Mouse (Mus musculus): Measurements from ENCODE around the gene Olfr15.
"Not testable (repeated sequence)": the region's sequence is repeated elsewhere in the genome, so short reads cannot be mapped to it uniquely, and the experiment has no call there.

The Olfr15 gene

GRCm38 (mm10) chr16:3830588-3831109 is at the start of gene Olfr15:
Olfr15 (plus strand) TSS chr16:3830878.
- DNase-seq (ENCODE audit: extremely low read depth, low read depth): no peak

- DNase-seq (ENCODE audit: extremely low read depth, low read depth): no peak
Observed at GRCm38 (mm10) chr16:3781237-3781636, 49.4 kb upstream of the Olfr15 start.

- no peak for DNase-seq (ENCODE audit: extremely low read depth, low read depth)
Observed at GRCm38 (mm10) chr16:3788394-3788793, 42.3 kb upstream of the Olfr15 start.

GRCm38 (mm10) chr16:3808176-3808575 is 22.5 kb upstream of the Olfr15 start:
- DNase-seq (ENCODE audit: extremely low read depth, low read depth): no peak

DNA sequence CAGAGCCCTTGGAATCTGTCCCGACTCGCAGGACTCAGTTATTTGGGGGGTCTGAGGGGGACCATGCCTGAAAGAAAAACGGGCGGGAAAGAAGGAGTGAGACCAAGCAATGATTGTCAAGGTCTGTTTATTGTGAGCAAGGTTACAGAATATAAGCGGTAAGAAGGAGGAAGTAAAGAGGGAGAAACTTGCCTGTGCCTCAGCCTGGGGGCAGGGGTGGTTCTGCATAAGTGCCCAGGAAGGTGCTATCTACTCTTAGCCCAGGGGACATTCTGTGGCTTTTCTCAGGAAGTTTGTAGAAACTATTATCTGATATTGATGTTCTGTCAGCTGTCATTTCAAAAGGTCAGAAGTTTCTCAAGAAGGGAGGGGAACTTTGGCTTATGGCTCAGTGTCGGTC is 16.0 kb upstream of the Olfr15 start:
- DNase-seq (ENCODE audit: extremely low read depth, low read depth): peak; percentile 33

- no peak for DNase-seq (ENCODE audit: extremely low read depth, low read depth)
Observed at GRCm38 (mm10) chr16:3820202-3820601, 10.5 kb upstream of the Olfr15 start.

GRCm38 (mm10) chr16:3828021-3828420 is 2.7 kb upstream of the Olfr15 start:
- no peak for DNase-seq (ENCODE audit: extremely low read depth, low read depth)

DNA sequence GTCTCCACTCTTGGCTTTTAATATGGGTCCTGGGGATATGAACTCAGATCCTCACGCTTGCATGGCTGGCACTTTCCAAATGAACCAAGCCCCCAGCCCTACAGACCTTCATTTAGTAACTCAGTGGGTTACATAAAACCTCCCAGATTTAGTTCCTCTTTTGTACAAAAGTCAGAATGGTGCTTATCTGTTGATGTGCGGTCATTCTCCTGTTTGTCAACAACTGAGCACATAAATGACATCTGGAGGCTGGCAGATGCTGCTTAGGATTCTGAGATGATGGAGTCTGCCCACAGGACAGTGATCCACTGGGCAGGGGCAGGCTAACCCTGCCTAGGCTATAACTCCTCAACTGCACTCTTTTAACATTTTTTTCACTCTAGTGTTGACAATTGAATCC is 951 bp upstream of the Olfr15 start:
- DNase-seq (ENCODE audit: extremely low read depth, low read depth): peak; percentile 33

- DNase-seq (ENCODE audit: extremely low read depth, low read depth): no peak
Observed at GRCm38 (mm10) chr16:3835461-3835860, 4.8 kb downstream of the Olfr15 start.

DNA sequence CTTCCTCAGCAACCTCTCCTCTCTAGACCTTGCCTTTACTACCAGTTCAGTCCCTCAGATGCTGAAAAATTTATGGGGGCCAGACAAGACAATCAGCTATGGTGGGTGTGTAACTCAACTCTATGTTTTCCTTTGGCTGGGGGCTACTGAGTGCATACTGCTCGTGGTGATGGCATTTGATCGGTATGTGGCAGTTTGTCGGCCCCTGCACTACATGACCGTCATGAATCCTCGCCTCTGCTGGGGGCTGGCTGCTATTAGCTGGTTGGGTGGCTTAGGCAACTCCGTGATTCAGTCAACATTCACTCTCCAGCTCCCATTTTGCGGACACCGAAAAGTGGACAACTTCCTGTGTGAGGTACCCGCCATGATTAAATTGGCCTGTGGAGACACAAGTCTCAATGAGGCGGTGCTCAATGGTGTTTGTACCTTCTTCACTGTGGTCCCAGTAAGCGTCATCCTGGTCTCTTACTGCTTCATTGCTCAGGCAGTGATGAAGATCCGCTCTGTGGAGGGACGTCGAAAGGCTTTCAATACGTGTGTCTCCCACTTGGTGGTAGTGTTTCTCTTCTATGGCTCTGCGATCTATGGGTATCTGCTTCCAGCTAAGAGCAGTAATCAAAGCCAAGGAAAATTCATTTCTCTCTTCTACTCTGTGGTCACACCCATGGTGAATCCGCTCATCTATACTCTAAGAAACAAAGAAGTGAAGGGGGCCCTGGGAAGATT is 8.6 kb downstream of the Olfr15 start:
- no peak for DNase-seq (ENCODE audit: extremely low read depth, low read depth)

DNA sequence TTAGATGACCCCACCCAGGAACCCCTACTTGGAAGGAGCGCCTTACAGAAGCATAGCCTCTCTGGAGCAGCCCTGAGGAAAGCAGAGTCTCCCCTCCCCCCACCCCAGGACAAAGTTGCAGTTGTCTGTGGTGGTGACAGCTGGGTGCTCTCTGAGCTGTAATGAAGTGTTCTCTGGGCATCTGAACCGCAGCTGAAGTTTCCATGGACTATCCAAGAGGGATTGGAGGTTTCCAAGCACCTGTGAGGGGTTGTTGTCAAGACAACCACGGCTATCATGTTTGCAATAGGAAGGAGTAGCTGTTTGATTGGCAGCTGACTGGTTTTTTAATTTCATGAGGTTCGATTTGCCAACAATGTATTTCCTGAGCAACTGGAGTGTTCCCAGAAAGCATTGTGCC is 12.3 kb downstream of the Olfr15 start:
- no peak for DNase-seq (ENCODE audit: extremely low read depth, low read depth)

GRCm38 (mm10) chr16:3843796-3844195 is 13.1 kb downstream of the Olfr15 start:
- DNase-seq (ENCODE audit: extremely low read depth, low read depth): no peak

DNA sequence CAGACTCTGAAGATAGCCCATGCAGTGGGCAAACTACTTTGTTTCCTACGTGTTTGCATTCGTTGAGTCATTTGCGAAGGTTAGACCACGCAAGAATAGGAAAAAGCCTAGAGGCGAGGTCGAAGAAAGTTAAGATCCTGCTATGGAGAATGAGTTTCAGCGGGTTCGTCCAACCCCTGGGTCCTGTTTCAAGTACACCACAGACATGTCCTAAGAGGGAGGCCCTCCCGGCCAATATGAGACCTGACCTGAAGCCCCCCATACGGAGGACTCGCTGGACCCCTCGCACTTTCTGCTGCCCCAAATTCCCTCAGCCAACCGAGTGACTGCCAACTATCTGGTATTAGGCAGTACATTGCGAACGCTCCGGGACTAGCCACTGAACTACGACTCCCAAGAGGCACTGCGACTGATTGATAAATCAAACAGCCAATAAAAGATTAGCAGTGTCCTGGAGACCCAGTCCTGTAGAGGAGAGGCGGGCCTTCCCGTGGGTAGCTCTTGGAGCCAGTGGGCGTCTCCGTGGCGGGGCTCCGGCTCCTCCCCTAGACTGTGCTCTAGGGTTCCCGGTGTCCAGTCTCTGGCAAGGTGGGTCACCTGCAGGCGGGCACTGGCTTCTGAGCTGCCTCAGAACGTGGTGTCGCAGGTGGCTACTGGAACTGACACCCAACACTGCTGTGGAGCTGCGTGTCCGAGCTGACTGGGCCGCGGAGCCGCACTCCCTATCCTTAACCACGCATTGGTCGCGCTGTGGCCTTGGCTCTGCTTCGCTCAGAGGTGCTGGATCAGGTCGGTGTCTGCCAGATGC is 16.2 kb downstream of the Olfr15 start, which contains the start of gene Zfp174:
Zfp174 (plus strand) TSS at position 558 of the 808 bp plus-strand sequence.
- peak; percentile 94 for DNase-seq (ENCODE audit: extremely low read depth, low read depth)

- DNase-seq (ENCODE audit: extremely low read depth, low read depth): no peak
Observed at GRCm38 (mm10) chr16:3847871-3848270, 17.2 kb downstream of the Olfr15 start.

GRCm38 (mm10) chr16:3848416-3848815 is 17.7 kb downstream of the Olfr15 start:
- DNase-seq (ENCODE audit: extremely low read depth, low read depth): no peak

- not testable (repeated sequence) for DNase-seq (ENCODE audit: extremely low read depth, low read depth)
Observed at GRCm38 (mm10) chr16:3851301-3851700, 20.6 kb downstream of the Olfr15 start.

- no peak for DNase-seq (ENCODE audit: extremely low read depth, low read depth)
Observed at GRCm38 (mm10) chr16:3852586-3852985, 21.9 kb downstream of the Olfr15 start.

DNA sequence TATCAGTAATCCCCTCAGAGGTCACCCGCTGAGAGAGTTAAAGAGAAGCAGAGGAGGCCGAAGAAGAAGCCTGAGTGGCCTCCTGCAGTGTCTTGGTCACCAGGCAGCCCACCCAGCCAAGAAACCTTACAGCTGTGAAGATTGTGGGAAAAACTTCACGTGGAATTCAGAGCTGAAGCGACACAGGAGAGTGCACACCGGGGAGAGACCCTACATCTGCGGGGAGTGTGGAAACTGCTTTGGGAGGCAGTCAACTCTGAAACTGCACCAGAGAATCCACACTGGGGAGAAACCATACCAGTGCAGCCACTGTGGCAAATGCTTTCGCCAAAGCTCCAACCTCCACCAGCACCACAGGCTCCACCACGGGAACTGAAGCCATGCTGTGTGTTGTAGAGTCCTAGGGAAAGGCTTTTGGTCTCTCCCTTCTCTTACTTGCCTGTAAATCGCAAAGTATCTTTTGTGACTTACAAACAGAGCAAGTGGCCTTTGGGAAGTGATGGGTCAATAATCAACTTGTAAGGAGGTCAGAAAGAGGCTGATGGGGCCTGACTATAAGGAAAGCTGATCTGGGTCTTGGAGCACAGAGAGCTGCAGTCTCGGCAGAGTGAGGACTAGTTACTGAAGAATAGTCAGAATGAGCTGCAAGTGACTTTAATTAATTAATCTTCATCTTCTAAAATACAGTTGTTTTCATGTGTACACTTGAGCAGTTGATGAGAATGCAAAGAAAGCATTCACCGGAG is 23.9 kb downstream of the Olfr15 start:
- no peak for DNase-seq (ENCODE audit: extremely low read depth, low read depth)

- DNase-seq (ENCODE audit: extremely low read depth, low read depth): peak; percentile 18
Observed at GRCm38 (mm10) chr16:3855776-3856175, 25.1 kb downstream of the Olfr15 start.

- no peak for DNase-seq (ENCODE audit: extremely low read depth, low read depth)
Observed at GRCm38 (mm10) chr16:3859254-3859653, 28.6 kb downstream of the Olfr15 start.

GRCm38 (mm10) chr16:3871815-3872214 is 41.1 kb downstream of the Olfr15 start:
- no peak for DNase-seq (ENCODE audit: extremely low read depth, low read depth)

All from MEL-GATA-1-ER (cell line).